Mouse (Mus musculus) brain, embryonic 14.5 days (tissue): ENCODE data around the gene Ephb1. TPM values are rescaled to one million over a fixed set of nuclear protein-coding genes. Genes with fewer than 3 reads are reported as not detected.

ENCODE experiments used
- DNase-seq: peaks from one replicate; pipeline ENCODE4 v3.0.0-alpha.2; 2011; ENCODE audit warnings: low read depth
- CTCF ChIP-seq: fragments of 200-500 bp; IDR thresholded peaks from 2 replicates; pipeline ENCODE4 v1.5.1; 2012; ENCODE audit warnings: inconsistent platforms, mild to moderate bottlenecking, moderate library complexity, borderline replicate concordance; ENCODE audit not compliant: insufficient read depth, insufficient read length; ENCODE audit errors: extremely low read depth
- POLR2A ChIP-seq: fragments of 200-500 bp; IDR thresholded peaks from 2 replicates; pipeline ENCODE4 v1.6.1; 2012; ENCODE audit warnings: mild to moderate bottlenecking, inconsistent platforms, borderline replicate concordance; ENCODE audit not compliant: poor library complexity, insufficient read depth, insufficient read length, severe bottlenecking; ENCODE audit errors: extremely low read depth
- polyA plus RNA-seq: library from polyadenylated mRNA; depleted of rRNA; stranded (reverse); fragments of >200 nt; gene quantifications from 2 replicates; pipeline ENCODE4 v1.2.3, GENCODE M21; 2012

Gene Ephb1
- polyA plus RNA-seq, 1 experiment: 85.2 TPM

DNA sequence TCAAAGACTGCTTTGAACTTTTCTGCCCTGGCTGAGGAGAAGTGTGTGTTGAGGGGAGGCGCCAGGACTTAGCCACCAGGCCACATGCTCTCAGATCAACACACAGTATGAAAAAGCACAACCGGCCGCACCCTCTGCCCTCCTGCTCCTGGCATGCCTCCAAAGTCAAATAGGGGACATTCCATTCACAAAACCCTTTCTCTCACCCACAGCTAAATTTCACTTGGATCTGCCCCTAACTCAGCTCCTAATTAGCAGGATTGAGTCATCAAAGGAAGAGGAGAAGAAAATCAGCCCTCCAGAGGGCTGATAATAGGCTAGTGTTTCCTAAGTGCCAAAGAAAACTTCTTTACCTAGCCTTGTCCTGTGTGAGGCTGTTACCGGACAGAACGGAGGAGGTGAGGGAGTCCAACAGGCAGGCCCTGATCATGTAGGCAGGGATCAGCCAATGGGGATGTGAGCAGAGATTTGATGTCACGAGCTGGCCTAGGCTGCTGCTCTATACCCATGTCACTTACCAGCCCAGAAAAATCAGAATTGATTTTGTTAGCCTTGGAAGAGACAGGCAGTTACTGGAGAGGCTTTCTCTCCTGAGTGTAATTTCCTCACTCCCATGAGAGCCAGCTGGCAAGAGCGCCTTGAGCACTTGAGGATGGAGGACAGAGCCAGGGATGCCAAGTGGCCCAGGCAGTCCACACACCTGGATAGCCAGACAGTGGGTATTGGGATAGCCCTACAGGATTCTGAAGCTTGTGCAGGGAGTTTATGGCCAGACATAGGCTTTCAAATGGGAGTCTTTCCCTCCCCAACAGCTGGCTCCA, 137.5 kb downstream of the Ephb1 start:
- TF ChIP-seq CTCF (no peak), POLR2A (no peak)
- DNase-seq: peak; percentile 76

DNA sequence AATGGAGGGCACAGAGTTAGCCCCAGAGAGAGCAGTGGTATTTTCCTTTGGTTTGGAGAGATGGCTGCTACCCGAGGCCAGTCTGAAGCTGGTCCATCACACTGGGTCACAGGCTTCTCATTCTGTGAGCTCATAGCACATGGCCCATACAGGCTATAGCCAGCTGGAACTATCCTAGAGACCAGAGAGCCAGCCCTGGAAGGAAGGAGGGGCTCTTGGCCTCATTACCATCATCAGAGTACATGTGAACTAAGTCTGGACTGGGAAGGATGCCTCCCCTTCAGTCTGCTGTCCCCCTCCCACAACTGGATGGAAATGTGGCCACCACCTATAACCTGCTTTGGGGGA, 142.5 kb downstream of the Ephb1 start:
- TF ChIP-seq CTCF (no peak), POLR2A (no peak)
- DNase-seq: no peak

- peak; percentile 98 for DNase-seq
- TF ChIP-seq POLR2A (no peak), CTCF (peak; percentile 31; the same call in 1 of the 2 replicates)
Observed at GRCm38 (mm10) chr9:102211296-102212035, 143.0 kb downstream of the Ephb1 start.

- TF ChIP-seq POLR2A (no peak), CTCF (no peak)
Observed at GRCm38 (mm10) chr9:102205518-102205917, 149.0 kb downstream of the Ephb1 start.

GRCm38 (mm10) chr9:102201867-102202266, 152.6 kb downstream of the Ephb1 start:
- no peak for TF ChIP-seq POLR2A
- no peak for TF ChIP-seq CTCF

More at GRCm38 (mm10) chr9:102205518-102205917, 149.0 kb downstream of the Ephb1 start:
- DNase-seq: no peak

GRCm38 (mm10) chr9:102196856-102197255, 157.6 kb downstream of the Ephb1 start:
- DNase-seq: no peak
- TF ChIP-seq POLR2A: no peak
- no peak for TF ChIP-seq CTCF

More at GRCm38 (mm10) chr9:102201867-102202266, 152.6 kb downstream of the Ephb1 start:
- DNase-seq: peak; percentile 67

- DNase-seq: peak; percentile 88
- TF ChIP-seq POLR2A (no peak), CTCF (no peak)
Observed at GRCm38 (mm10) chr9:102194063-102194462, 160.4 kb downstream of the Ephb1 start.

DNA sequence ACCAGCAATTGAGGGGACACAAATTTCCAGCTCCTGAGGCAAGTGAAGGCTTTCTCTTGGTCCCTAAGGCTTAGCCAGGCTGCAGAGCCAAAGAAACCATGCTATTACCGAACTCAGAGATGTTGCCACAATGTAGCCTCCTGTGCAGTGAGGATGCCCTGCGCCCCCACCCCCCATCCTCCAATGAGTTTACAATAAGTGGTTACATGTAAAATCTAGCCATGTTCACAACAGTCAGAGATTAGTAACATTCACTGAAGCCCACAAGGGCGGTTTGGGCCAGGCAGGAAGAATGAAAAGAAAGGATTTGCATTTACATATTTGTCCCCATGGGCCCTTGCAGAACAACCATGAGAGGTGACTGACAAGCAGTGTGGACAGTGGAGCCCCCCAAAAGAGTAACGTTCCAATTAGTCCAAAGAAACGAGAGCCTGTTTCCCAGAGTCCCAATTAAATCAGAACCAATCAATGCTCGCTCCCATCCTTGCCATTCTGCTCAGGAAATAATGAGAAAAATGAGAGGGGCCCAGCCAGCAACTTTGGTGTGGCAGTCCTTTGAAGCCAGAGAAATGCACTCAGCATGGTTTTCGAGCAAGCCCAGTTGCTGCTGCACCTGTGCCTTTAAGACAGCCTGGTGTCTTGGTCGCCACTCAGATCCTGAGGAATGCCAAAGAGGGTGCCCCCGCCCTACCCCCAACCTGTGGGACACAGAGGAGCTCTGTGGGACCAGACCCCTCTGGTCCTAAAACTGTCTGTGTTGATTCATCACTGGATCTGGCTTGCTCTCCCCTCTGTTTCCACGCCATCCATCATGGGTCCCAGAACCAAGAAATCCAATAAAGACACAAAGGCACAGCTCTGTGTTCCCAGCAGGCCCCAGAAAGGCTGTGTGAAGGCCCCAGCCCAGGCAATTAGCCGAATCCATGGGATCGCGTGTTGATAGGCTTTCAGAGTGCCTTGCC, 161.5 kb downstream of the Ephb1 start:
- TF ChIP-seq CTCF: no peak
- TF ChIP-seq POLR2A: no peak

GRCm38 (mm10) chr9:102190058-102190457, 164.4 kb downstream of the Ephb1 start:
- TF ChIP-seq CTCF (no peak), POLR2A (no peak)
- DNase-seq: no peak

More for the DNA sequence above, 161.5 kb downstream of the Ephb1 start:
- DNase-seq: peak; percentile 95

DNA sequence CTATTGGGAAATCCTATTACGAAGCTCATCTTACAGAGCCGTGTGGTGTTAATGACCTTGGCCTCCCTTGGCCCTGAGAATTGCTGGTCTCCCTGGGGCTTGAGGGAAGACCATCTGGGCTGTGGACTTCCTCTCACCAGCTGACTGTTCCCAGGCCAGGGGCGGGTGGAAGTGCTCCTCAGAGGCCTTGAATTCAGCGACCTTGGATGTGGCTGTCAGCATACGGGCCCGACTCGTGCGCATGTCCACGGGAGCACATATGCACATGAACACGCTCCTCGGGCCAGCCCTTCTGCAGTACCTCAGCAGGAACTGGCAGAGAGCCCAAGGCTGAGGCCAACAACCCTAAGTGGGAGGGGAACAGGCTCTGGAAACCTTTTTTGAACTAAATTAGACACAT, 165.1 kb downstream of the Ephb1 start:
- DNase-seq: peak; percentile 89
- no peak for TF ChIP-seq POLR2A
- TF ChIP-seq CTCF: no peak

- peak; percentile 84 for DNase-seq
- no peak for TF ChIP-seq CTCF
- no peak for TF ChIP-seq POLR2A
Observed at GRCm38 (mm10) chr9:102183663-102184274, 170.7 kb downstream of the Ephb1 start.
